Mouse (Mus musculus) forebrain, postnatal 0 days (tissue): ENCODE measurements around the gene Nt5c2. TPM values are rescaled to one million over a fixed set of nuclear protein-coding genes. Genes with fewer than 3 reads are reported as not detected.

ENCODE experiments used
- ATAC-seq: fragments of 200-750 bp; cut with Nextera tagmentation; 2 replicates; pipeline ENCODE4 v1.8.0; 2017; ENCODE audit warnings: mild to moderate bottlenecking, moderate library complexity
- DNase-seq: peaks from one replicate; pipeline ENCODE4 v3.0.0-alpha.2; 2015
- H3K27ac ChIP-seq: fragments of 300-500 bp; sonication (generic); 2 replicates; pipeline ENCODE4 v1.5.1; 2014; ENCODE audit warnings: low read depth, mild to moderate bottlenecking, antibody characterized with exemption, low read length, moderate library complexity, mixed read lengths
- H3K27me3 ChIP-seq: fragments of 300-500 bp; sonication (generic); 2 replicates; pipeline ENCODE4 v1.6.1; 2014; ENCODE audit warnings: mild to moderate bottlenecking, low read length, mixed read lengths; ENCODE audit not compliant: insufficient read depth
- H3K36me3 ChIP-seq: fragments of 300-500 bp; sonication (generic); 2 replicates; pipeline ENCODE4 v1.6.1; 2014; ENCODE audit warnings: mild to moderate bottlenecking, moderate library complexity; ENCODE audit not compliant: insufficient read depth
- H3K4me1 ChIP-seq: fragments of 300-500 bp; sonication (generic); 2 replicates; pipeline ENCODE4 v1.6.1; 2014; ENCODE audit warnings: antibody characterized with exemption; ENCODE audit not compliant: insufficient read depth
- H3K4me2 ChIP-seq: fragments of 300-500 bp; sonication (generic); 2 replicates; pipeline ENCODE4 v1.6.1; 2014; ENCODE audit warnings: low read depth, mild to moderate bottlenecking, moderate library complexity
- H3K4me3 ChIP-seq: fragments of 300-500 bp; sonication (generic); 2 replicates; pipeline ENCODE4 v1.5.1; 2014; ENCODE audit warnings: low read depth, low read length, mixed read lengths
- H3K9ac ChIP-seq: fragments of 300-500 bp; sonication (generic); 2 replicates; pipeline ENCODE4 v1.6.1; 2014; ENCODE audit warnings: mild to moderate bottlenecking
- H3K9me3 ChIP-seq: fragments of 300-500 bp; sonication (generic); 2 replicates; pipeline ENCODE4 v1.6.1; 2016; ENCODE audit warnings: low read length
- CTCF ChIP-seq: sonication (generic); IDR thresholded peaks from 2 replicates; pipeline ENCODE4 v1.5.1; 2016; ENCODE audit warnings: antibody characterized with exemption, control low read depth, low read depth
- WGBS: fragments of 180-500 bp; shearing (Covaris S2); extraction: QIAGEN DNeasy Blood & Tissue Kit; methylation state at CpG from one replicate; pipeline ENCODE4 v1.1.7; 2014; 5-methylcytosine and 5-hydroxymethylcytosine counted together
- polyA plus RNA-seq: library from polyadenylated mRNA; unstranded; fragments of >200 nt; fragmentation: Nextera tagmentation; extraction: Ambion mirVana; gene quantifications from 2 replicates; pipeline ENCODE4 v1.2.1, GENCODE M21; 2015
- total RNA-seq: library from RNA; depleted of rRNA; stranded (reverse); fragments of >200 nt; gene quantifications from 2 replicates; pipeline ENCODE4 v1.2.3, GENCODE M21; 2014

The Nt5c2 gene
- total and polyA plus RNA-seq, 2 experiments from 2014 or later: 69.5 to 80.4 TPM

DNA sequence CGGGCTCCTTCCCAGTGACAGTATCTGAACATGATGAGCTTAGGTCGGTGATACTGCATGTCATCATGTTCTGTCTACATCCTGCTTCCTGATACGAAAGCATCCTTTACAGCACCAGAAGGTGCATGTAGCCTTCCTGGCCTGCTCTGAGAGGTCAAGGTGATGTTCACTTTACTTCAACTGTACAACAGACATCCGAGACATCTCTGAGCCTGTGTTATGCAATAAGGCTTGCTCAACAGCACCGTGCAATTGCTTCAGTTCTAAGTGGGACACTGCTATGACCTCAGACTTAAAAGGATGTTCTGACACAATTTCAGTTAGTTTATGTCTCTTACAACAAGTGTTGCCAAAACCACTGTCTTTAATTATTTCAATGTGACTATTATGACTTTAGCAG is 113.6 kb downstream of the Nt5c2 start:
- no peak for TF ChIP-seq CTCF
- 92% methylated on average over 5 of the region's 5 CpGs for WGBS
- ATAC-seq: no peak

GRCm38 (mm10) chr19:46900786-46901185 is 114.2 kb downstream of the Nt5c2 start:
- TF ChIP-seq CTCF: no peak
- WGBS: 92% methylated on average over 6 of the region's 6 CpGs
- no peak for ATAC-seq
- H3K4me2 ChIP-seq: no peak overlapping the region
- no peaks in the 10 kb centered on the region for H3K27me3 ChIP-seq
- H3K27ac ChIP-seq: no peak overlapping the region
- H3K36me3 ChIP-seq: peaks cover 15% of the 10 kb centered on the region
- no peak overlapping the region for H3K9ac ChIP-seq
- H3K9me3 ChIP-seq: no peaks in the 10 kb centered on the region
- H3K4me3 ChIP-seq: no peak overlapping the region
- DNase-seq: no peak
- no peaks in the 10 kb centered on the region for H3K4me1 ChIP-seq

More for the DNA sequence above, 113.6 kb downstream of the Nt5c2 start:
- peaks cover 15% of the 10 kb centered on the region for H3K36me3 ChIP-seq
- no peaks in the 10 kb centered on the region for H3K27me3 ChIP-seq
- no peaks in the 10 kb centered on the region for H3K4me1 ChIP-seq
- H3K9me3 ChIP-seq: no peaks in the 10 kb centered on the region
- no peak overlapping the region for H3K4me3 ChIP-seq
- no peak for DNase-seq
- H3K4me2 ChIP-seq: no peak overlapping the region
- H3K27ac ChIP-seq: no peak overlapping the region
- no peak overlapping the region for H3K9ac ChIP-seq

DNA sequence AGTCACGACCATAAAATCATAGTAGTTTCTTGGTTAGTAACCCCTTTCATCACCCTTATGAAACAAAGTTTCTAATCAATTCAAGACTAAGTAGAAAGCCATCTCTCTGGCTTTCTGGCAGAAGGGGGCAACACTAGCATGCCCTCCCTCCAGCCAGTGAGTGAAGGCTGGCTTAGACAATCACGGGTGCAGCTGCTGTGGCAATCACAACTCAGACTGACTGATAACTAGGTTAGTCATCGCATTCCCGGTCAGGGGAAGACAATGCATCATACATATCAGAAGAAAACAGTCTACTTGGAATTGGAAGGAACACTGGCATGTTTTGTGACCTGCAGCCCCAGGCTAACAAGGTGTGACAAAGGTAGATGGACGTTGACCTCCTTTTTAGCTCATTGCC is 115.1 kb downstream of the Nt5c2 start:
- no peaks in the 10 kb centered on the region for H3K9me3 ChIP-seq
- H3K36me3 ChIP-seq: peaks cover 19% of the 10 kb centered on the region
- no peak overlapping the region for H3K4me3 ChIP-seq
- DNase-seq (no peak), ATAC-seq (no peak)
- H3K9ac ChIP-seq: no peak overlapping the region
- WGBS: 80% methylated on average over 5 of the region's 5 CpGs
- no peaks in the 10 kb centered on the region for H3K4me1 ChIP-seq
- no peaks in the 10 kb centered on the region for H3K27me3 ChIP-seq
- H3K27ac ChIP-seq: no peak overlapping the region
- no peak overlapping the region for H3K4me2 ChIP-seq
- no peak for TF ChIP-seq CTCF

DNA sequence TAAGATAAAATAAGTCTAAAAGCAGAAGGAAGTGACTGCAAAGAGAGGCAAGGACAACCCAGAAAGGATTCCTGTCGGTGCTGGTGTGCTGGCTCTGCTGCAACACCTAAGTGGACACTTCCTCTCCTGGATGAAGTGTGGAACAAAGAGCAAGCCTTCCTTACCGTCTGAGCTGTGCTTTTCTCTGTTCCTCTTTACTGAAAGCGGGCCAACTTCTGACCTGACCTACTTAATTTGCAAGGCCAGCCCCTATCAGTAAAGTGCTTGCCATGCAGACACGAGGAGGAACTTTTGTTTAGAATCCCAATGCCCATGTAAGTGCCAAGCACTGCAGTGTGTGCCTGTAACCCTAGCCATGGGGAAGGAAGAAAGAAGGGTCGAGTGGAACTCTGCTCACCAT is 115.6 kb downstream of the Nt5c2 start:
- Histone ChIP-seq H3K27me3 (no peaks in the 10 kb centered on the region), H3K4me1 (no peaks in the 10 kb centered on the region), H3K4me2 (no peak overlapping the region), H3K4me3 (no peak overlapping the region), H3K27ac (no peak overlapping the region), H3K36me3 (peaks cover 19% of the 10 kb centered on the region), H3K9ac (no peak overlapping the region), H3K9me3 (no peaks in the 10 kb centered on the region)
- DNase-seq (no peak), ATAC-seq (no peak)
- no peak for TF ChIP-seq CTCF
- WGBS: 49% methylated on average over 5 of the region's 5 CpGs

DNA sequence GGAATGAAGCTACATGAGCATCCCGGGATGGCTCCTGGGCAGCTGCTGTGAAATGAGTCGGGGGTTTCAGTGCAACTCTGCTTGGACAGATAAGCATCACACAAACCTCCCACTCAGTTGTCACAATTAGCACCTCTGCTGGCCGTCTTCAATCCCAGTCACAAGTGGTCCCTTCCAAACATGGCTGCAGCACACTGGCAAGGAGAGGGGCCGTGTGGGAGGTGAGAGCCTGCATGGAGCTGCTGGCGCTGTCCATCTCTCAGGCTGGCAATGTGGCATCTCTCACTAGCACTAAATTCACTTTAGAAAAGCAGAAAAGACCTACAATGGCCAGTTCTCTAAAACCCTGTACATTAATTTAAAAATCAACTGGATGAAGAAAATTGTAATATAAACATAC is 116.7 kb downstream of the Nt5c2 start:
- H3K36me3 ChIP-seq: peaks cover 22% of the 10 kb centered on the region
- no peaks in the 10 kb centered on the region for H3K27me3 ChIP-seq
- 90% methylated on average over 5 of the region's 5 CpGs for WGBS
- no peak overlapping the region for H3K27ac ChIP-seq
- H3K9ac ChIP-seq: no peak overlapping the region
- H3K4me1 ChIP-seq: no peaks in the 10 kb centered on the region
- no peak for DNase-seq
- no peak overlapping the region for H3K4me2 ChIP-seq
- H3K9me3 ChIP-seq: no peaks in the 10 kb centered on the region
- no peak for TF ChIP-seq CTCF
- ATAC-seq: no peak
- H3K4me3 ChIP-seq: no peak overlapping the region

GRCm38 (mm10) chr19:46897135-46897534 is 117.8 kb downstream of the Nt5c2 start:
- 90% methylated on average over 3 of the region's 3 CpGs for WGBS

GRCm38 (mm10) chr19:46893484-46893883 is 121.5 kb downstream of the Nt5c2 start:
- 90% methylated on average over 7 of the region's 7 CpGs for WGBS
- H3K4me1 ChIP-seq: no peaks in the 10 kb centered on the region
- ATAC-seq (no peak), DNase-seq (no peak)
- no peak for TF ChIP-seq CTCF
- no peaks in the 10 kb centered on the region for H3K9me3 ChIP-seq
- no peak overlapping the region for H3K4me2 ChIP-seq
- H3K27ac ChIP-seq: no peak overlapping the region
- H3K27me3 ChIP-seq: no peaks in the 10 kb centered on the region
- no peak overlapping the region for H3K9ac ChIP-seq
- H3K36me3 ChIP-seq: peaks cover 54% of the 10 kb centered on the region
- H3K4me3 ChIP-seq: no peak overlapping the region

More at GRCm38 (mm10) chr19:46897135-46897534, 117.8 kb downstream of the Nt5c2 start:
- H3K4me1 ChIP-seq: no peaks in the 10 kb centered on the region
- no peak for ATAC-seq
- H3K4me3 ChIP-seq: no peak overlapping the region
- TF ChIP-seq CTCF: peak; percentile 36
- no peak for DNase-seq
- no peaks in the 10 kb centered on the region for H3K27me3 ChIP-seq
- no peaks in the 10 kb centered on the region for H3K9me3 ChIP-seq
- H3K36me3 ChIP-seq: peaks cover 26% of the 10 kb centered on the region
- H3K4me2 ChIP-seq: no peak overlapping the region
- no peak overlapping the region for H3K9ac ChIP-seq
- H3K27ac ChIP-seq: no peak overlapping the region

- DNase-seq (no peak), ATAC-seq (no peak)
- no peak overlapping the region for H3K9ac ChIP-seq
- no peaks in the 10 kb centered on the region for H3K9me3 ChIP-seq
- no peak overlapping the region for H3K4me2 ChIP-seq
- WGBS: 76% methylated on average over 3 of the region's 3 CpGs
- no peak for TF ChIP-seq CTCF
- H3K27ac ChIP-seq: no peak overlapping the region
- H3K36me3 ChIP-seq: peaks cover 54% of the 10 kb centered on the region
- H3K4me3 ChIP-seq: no peak overlapping the region
- H3K27me3 ChIP-seq: no peaks in the 10 kb centered on the region
- no peaks in the 10 kb centered on the region for H3K4me1 ChIP-seq
Measured at GRCm38 (mm10) chr19:46892856-46893255, 122.1 kb downstream of the Nt5c2 start.
